Mouse (Mus musculus) kidney, postnatal 0 days (tissue): ENCODE measurements around the gene 1700019D03Rik. TPM values are rescaled to one million over a fixed set of nuclear protein-coding genes. Genes with fewer than 3 reads are reported as not detected.
A peak's percentile ranks its signal among the peaks of the same experiment; 100 is the strongest.
"Not testable (repeated sequence)": the region's sequence is repeated elsewhere in the genome, so short reads cannot be mapped to it uniquely, and the experiment has no call there.

ENCODE experiments used
- ATAC-seq: fragments of 200-750 bp; cut with Nextera tagmentation; replicated peaks from 2 replicates; pipeline ENCODE4 v1.8.0; 2017; ENCODE audit warnings: low read depth, moderate number of reproducible peaks, moderate TSS enrichment, moderate library complexity; ENCODE audit not compliant: low FRiP score
- DNase-seq: peaks from one replicate; pipeline ENCODE4 v3.0.0-alpha.2; 2016; ENCODE audit warnings: low spot score
- H3K27ac ChIP-seq: fragments of 300-500 bp; sonication (generic); 2 replicates; pipeline ENCODE4 v1.5.1; 2014; ENCODE audit warnings: mild to moderate bottlenecking
- H3K27me3 ChIP-seq: fragments of 300-500 bp; sonication (generic); 2 replicates; pipeline ENCODE4 v1.6.1; 2014; ENCODE audit warnings: low read length, mixed read lengths; ENCODE audit not compliant: insufficient read depth
- H3K36me3 ChIP-seq: fragments of 300-500 bp; sonication (generic); 2 replicates; pipeline ENCODE4 v1.6.1; 2014; ENCODE audit warnings: low read length, mixed read lengths; ENCODE audit not compliant: insufficient read depth
- H3K4me1 ChIP-seq: fragments of 300-500 bp; sonication (generic); replicated peaks from 2 replicates; pipeline ENCODE4 v1.6.1; 2014; ENCODE audit warnings: antibody characterized with exemption, low read length, mixed read lengths; ENCODE audit not compliant: insufficient read depth
- H3K4me2 ChIP-seq: fragments of 300-500 bp; sonication (generic); 2 replicates; pipeline ENCODE4 v1.6.1; 2014; ENCODE audit warnings: mild to moderate bottlenecking, low read length, moderate library complexity, mixed read lengths
- H3K4me3 ChIP-seq: fragments of 300-500 bp; sonication (generic); replicated peaks from 2 replicates; pipeline ENCODE4 v1.5.1; 2014; ENCODE audit warnings: low read depth, low read length
- H3K9ac ChIP-seq: fragments of 300-500 bp; sonication (generic); 2 replicates; pipeline ENCODE4 v1.6.1; 2014; ENCODE audit warnings: low read depth, low read length
- H3K9me3 ChIP-seq: fragments of 300-500 bp; sonication (generic); replicated peaks from 2 replicates; pipeline ENCODE4 v1.6.1; 2016; ENCODE audit warnings: low read length, inconsistent platforms, mixed read lengths
- CTCF ChIP-seq: IDR thresholded peaks from 2 replicates; pipeline ENCODE4 v1.5.1; 2016; ENCODE audit warnings: antibody characterized with exemption, low read depth, mild to moderate bottlenecking, moderate library complexity
- WGBS: fragments of 180-500 bp; shearing (Covaris S2); extraction: QIAGEN DNeasy Blood & Tissue Kit; methylation state at CpG from one replicate; pipeline ENCODE4 v1.1.7; 2014; 5-methylcytosine and 5-hydroxymethylcytosine counted together
- polyA plus RNA-seq: library from polyadenylated mRNA; unstranded; fragments of >200 nt; fragmentation: Nextera tagmentation; extraction: Ambion mirVana; gene quantifications from 2 replicates; pipeline ENCODE4 v1.2.1, GENCODE M21; 2015

1700019D03Rik gene
- polyA plus RNA-seq, 1 experiment from 2014 or later = 8.1 TPM

- 37% methylated on average over 5 of the region's 5 CpGs for WGBS
- Histone ChIP-seq H3K27me3 (no peaks in the 10 kb centered on the region), H3K4me1 (no peaks in the 10 kb centered on the region; the same call in 1 of the 2 replicates), H3K36me3 (no peaks in the 10 kb centered on the region), H3K9ac (no peak overlapping the region), H3K9me3 (no peaks in the 10 kb centered on the region), H3K4me3 (no peak overlapping the region), H3K4me2 (no peak overlapping the region), H3K27ac (no peak overlapping the region)
- DNase-seq (peak; percentile 11), ATAC-seq (no peak)
- no peak for TF ChIP-seq CTCF
Measured at GRCm38 (mm10) chr1:52951146-52951868, 68.7 kb downstream of the 1700019D03Rik start.

- no peak for TF ChIP-seq CTCF
- no peak for DNase-seq
- no peak overlapping the region for H3K27ac ChIP-seq
- no peaks in the 10 kb centered on the region for H3K9me3 ChIP-seq
- no peak overlapping the region for H3K4me2 ChIP-seq
- H3K4me3 ChIP-seq = no peak overlapping the region
- WGBS = 85% methylated on average over 5 of the region's 5 CpGs
- no peaks in the 10 kb centered on the region for H3K27me3 ChIP-seq
- no peak for ATAC-seq
- H3K36me3 ChIP-seq = no peaks in the 10 kb centered on the region
- no peak overlapping the region for H3K9ac ChIP-seq
- no peaks in the 10 kb centered on the region; the same call in 1 of the 2 replicates for H3K4me1 ChIP-seq
Measured at GRCm38 (mm10) chr1:52947895-52948294, 72.1 kb downstream of the 1700019D03Rik start.

GRCm38 (mm10) chr1:52939021-52939420, 81.0 kb downstream of the 1700019D03Rik start:
- WGBS = 96% methylated on average over 1 of the region's 1 CpGs
- no peak overlapping the region for H3K9ac ChIP-seq
- no peak for TF ChIP-seq CTCF
- H3K36me3 ChIP-seq = no peaks in the 10 kb centered on the region
- H3K27ac ChIP-seq = no peak overlapping the region
- no peak overlapping the region for H3K4me3 ChIP-seq
- no peak overlapping the region for H3K4me2 ChIP-seq
- DNase-seq (no peak), ATAC-seq (no peak)
- H3K4me1 ChIP-seq = no peaks in the 10 kb centered on the region
- H3K27me3 ChIP-seq = no peaks in the 10 kb centered on the region
- no peaks in the 10 kb centered on the region; the same call in 1 of the 2 replicates for H3K9me3 ChIP-seq

GRCm38 (mm10) chr1:52934494-52934893, 85.5 kb downstream of the 1700019D03Rik start:
- TF ChIP-seq CTCF = no peak
- WGBS = 63% methylated on average over 5 of the region's 5 CpGs
- DNase-seq = no peak
- Histone ChIP-seq H3K4me1 (no peaks in the 10 kb centered on the region), H3K27ac (no peak overlapping the region), H3K36me3 (no peaks in the 10 kb centered on the region), H3K4me2 (no peak overlapping the region), H3K27me3 (no peaks in the 10 kb centered on the region), H3K9me3 (no peaks in the 10 kb centered on the region; the same call in 1 of the 2 replicates), H3K4me3 (no peak overlapping the region), H3K9ac (no peak overlapping the region)
- ATAC-seq = no peak

GRCm38 (mm10) chr1:52924482-52924881, 95.5 kb downstream of the 1700019D03Rik start:
- WGBS = no CpG with 5 or more reads among the region's 1 CpGs
- not testable (repeated sequence) for H3K27ac ChIP-seq, H3K4me1 ChIP-seq

GRCm38 (mm10) chr1:52918897-52919296, 101.1 kb downstream of the 1700019D03Rik start:
- H3K27me3 ChIP-seq, H3K9ac ChIP-seq, H3K36me3 ChIP-seq, H3K4me2 ChIP-seq, H3K27ac ChIP-seq, ATAC-seq, H3K4me3 ChIP-seq, DNase-seq, H3K4me1 ChIP-seq, H3K9me3 ChIP-seq: not testable (repeated sequence)

More at GRCm38 (mm10) chr1:52924482-52924881, 95.5 kb downstream of the 1700019D03Rik start:
- H3K4me3 ChIP-seq, H3K36me3 ChIP-seq, H3K27me3 ChIP-seq, H3K4me2 ChIP-seq, H3K9ac ChIP-seq, ATAC-seq, DNase-seq, H3K9me3 ChIP-seq: not testable (repeated sequence)

- DNase-seq (no peak), ATAC-seq (no peak)
- no peak overlapping the region for H3K4me3 ChIP-seq
- 77% methylated on average over 2 of the region's 2 CpGs for WGBS
- no peak overlapping the region for H3K9ac ChIP-seq
- H3K27me3 ChIP-seq = no peaks in the 10 kb centered on the region
- TF ChIP-seq CTCF = no peak
- H3K4me1 ChIP-seq = no peaks in the 10 kb centered on the region
- H3K36me3 ChIP-seq = no peaks in the 10 kb centered on the region
- H3K4me2 ChIP-seq = no peak overlapping the region
- H3K9me3 ChIP-seq = no peaks in the 10 kb centered on the region
- H3K27ac ChIP-seq = no peak overlapping the region
Measured at GRCm38 (mm10) chr1:52916655-52917054, 103.3 kb downstream of the 1700019D03Rik start.
